27 mouse cellular contexts compared by ENCODE assay signal in the genomic region with DNA sequence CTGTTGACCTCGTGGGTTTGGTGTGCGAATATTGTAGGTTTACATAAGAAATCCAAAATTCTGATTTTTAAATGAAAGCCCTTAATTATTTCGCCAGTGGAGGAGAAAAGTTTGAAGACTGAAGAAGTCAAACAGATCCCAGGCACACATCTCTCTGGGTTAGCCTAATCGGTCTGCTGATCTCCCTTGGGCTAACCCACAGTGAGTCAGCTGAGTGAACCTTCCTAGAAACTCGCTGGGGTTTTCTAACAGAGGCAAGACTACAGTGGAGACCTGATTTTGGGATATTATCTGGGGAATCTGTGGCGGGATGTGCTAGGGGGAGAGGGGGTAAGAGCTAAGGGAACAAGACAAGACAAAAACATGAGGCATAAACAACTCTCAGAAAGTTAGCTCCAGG. TPM values are rescaled to one million over a fixed set of nuclear protein-coding genes. Genes with fewer than 3 reads are reported as not detected.
A peak's percentile ranks its signal among the peaks of the same experiment; 100 is the strongest.
DNase-seq lines count a peak whose midpoint lies in the region; ATAC-seq and TF ChIP-seq lines count a peak whose summit lies in the region.
"Had no signal": no experiment of that assay in that cellular context is flagged by ENCODE, and none has a peak within 500 bp of the region (broad histone marks: within the 10 kb centered on the region; RNA-seq: fewer than 3 reads in every experiment).

No protein-coding gene starts in this region.

- peaks cover 15% of the 10 kb centered on the region for H3K27me3 ChIP-seq in heart, embryonic 10.5 days (ENCODE audit: insufficient read depth, poor library complexity, severe bottlenecking)
- no peaks in the 10 kb centered on the region for H3K27me3 ChIP-seq in MEL (ENCODE audit: control insufficient read depth in 1 of 2, insufficient read depth in 2 of 2, low read length in 2 of 2)
- no peaks in the 10 kb centered on the region for H3K27me3 ChIP-seq in intestine, embryonic 15.5 days (replicated peaks)
- no peaks in the 10 kb centered on the region for H3K27me3 ChIP-seq in hindbrain, embryonic 13.5 days
- H3K27me3 ChIP-seq: heart, embryonic 15.5 days; hindbrain, embryonic 15.5 days had no signal

- no peak for TF ChIP-seq POLR2A in MEL (IDR thresholded peaks at IDR 0.05; ENCODE audit: control insufficient read depth in 1 of 2, insufficient read depth in 1 of 2, low read depth in 1 of 2, low read length in 2 of 2, poor library complexity in 1 of 2)

- no peaks in the 10 kb centered on the region for H3K36me3 ChIP-seq in heart, embryonic 10.5 days
- peaks cover 0 to 28% of the 10 kb centered on the region in 2 experiments; a peak in 2 of 4 replicates for H3K36me3 ChIP-seq in MEL (ENCODE audit: control insufficient read depth in 1 of 2, insufficient read depth in 2 of 2, low read length in 2 of 2)
- H3K36me3 ChIP-seq in intestine, embryonic 15.5 days = no peaks in the 10 kb centered on the region
- H3K36me3 ChIP-seq in hindbrain, embryonic 13.5 days = no peaks in the 10 kb centered on the region
- H3K36me3 ChIP-seq: embryonic facial prominence, embryonic 10.5 days; heart, embryonic 15.5 days; hindbrain, embryonic 10.5 days; hindbrain, embryonic 15.5 days had no signal

- peak; percentile 52 for DNase-seq in heart, embryonic 10.5 days (ENCODE audit: low spot score)
- DNase-seq in heart, postnatal 25 days (ENCODE audit: low spot score) = no peak
- DNase-seq in 416B (ENCODE audit: low read depth) (peak; percentile 80), MEL (ENCODE audit: low read depth, low spot score) (peak; percentile 61)
- no peak for DNase-seq in adrenal gland, postnatal 25 days
- DNase-seq: adrenal gland, adult 8-10 months; cerebellum, adult 11-12 months; cerebellum, adult 9-10 months; cerebellum, postnatal 25 days; heart, adult 18-20 months; heart, postnatal 14 days; kidney, adult 11 months had no signal

- no peak overlapping the region for H3K4me3 ChIP-seq in heart, embryonic 10.5 days
- H3K4me3 ChIP-seq in MEL (ENCODE audit: control insufficient read depth in 1 of 2, insufficient read depth in 1 of 2, low read depth in 2 of 2, low read length in 2 of 2) = peak overlapping the region in 1 of 2 experiments; percentile 31; a peak in 1 of 4 replicates
- H3K4me3 ChIP-seq in intestine, embryonic 15.5 days (replicated peaks) = no peak overlapping the region
- H3K4me3 ChIP-seq in hindbrain, embryonic 13.5 days = no peak overlapping the region
- H3K4me3 ChIP-seq: embryonic facial prominence, embryonic 10.5 days; heart, embryonic 15.5 days; hindbrain, embryonic 10.5 days; hindbrain, embryonic 15.5 days had no signal

- peak; percentile 27; the same call in 1 of the 2 replicates for ATAC-seq in megakaryocyte progenitor cell, adult 5-6 weeks (replicated peaks; ENCODE audit: poor library complexity)
- ATAC-seq in intestine, embryonic 15.5 days = no peak
- ATAC-seq in hindbrain, embryonic 13.5 days (ENCODE audit: low FRiP score) = no peak
- ATAC-seq: forebrain, embryonic 14.5 days had no signal

- WGBS in heart, embryonic 10.5 days = 57% methylated on average over 6 of the region's 6 CpGs
- WGBS in intestine, embryonic 15.5 days = 73% methylated on average over 6 of the region's 6 CpGs
- 72% methylated on average over 6 of the region's 6 CpGs for WGBS in hindbrain, embryonic 13.5 days

- no peaks in the 10 kb centered on the region for H3K79me2 ChIP-seq in MEL (ENCODE audit: control insufficient read depth, insufficient read depth, low read length, poor library complexity)

- peaks cover 6% of the 10 kb centered on the region; the same call in 1 of the 2 replicates for H3K4me1 ChIP-seq in heart, embryonic 10.5 days
- peaks cover 7 to 33% of the 10 kb centered on the region in 2 experiments for H3K4me1 ChIP-seq in MEL (ENCODE audit: control insufficient read depth in 1 of 2, insufficient read depth in 2 of 2, low read length in 2 of 2)
- H3K4me1 ChIP-seq in intestine, embryonic 15.5 days (replicated peaks) = 0 out of 2 replicates have a peak, but pooled peaks cover 3% of the 10 kb centered on the region
- peaks cover 4% of the 10 kb centered on the region for H3K4me1 ChIP-seq in hindbrain, embryonic 13.5 days (replicated peaks)
- H3K4me1 ChIP-seq: heart, embryonic 15.5 days had no signal

- TF ChIP-seq RAD21 in MEL (IDR thresholded peaks at IDR 0.05; ENCODE audit: low read depth, low read length) = no peak

- peak; percentile 20 to 55; a peak in 2 of 4 replicates for TF ChIP-seq EP300 in MEL (IDR thresholded peaks at IDR 0.05; ENCODE audit: low read depth in 1 of 2, low read length in 2 of 2)

- intact Hi-C loops in heart, postnatal 25 days (cut with DNase I) = loop anchor here (5.0 to 10.0 kb wide), 2 partner anchors 33 to 155 kb away; partner anchors contain the start of gene St8sia1

- H3K9me3 ChIP-seq in heart, embryonic 10.5 days = no peaks in the 10 kb centered on the region
- no peaks in the 10 kb centered on the region for H3K9me3 ChIP-seq in MEL (replicated peaks; ENCODE audit: insufficient read depth, low read length)
- H3K9me3 ChIP-seq in intestine, embryonic 15.5 days = no peaks in the 10 kb centered on the region
- no peaks in the 10 kb centered on the region for H3K9me3 ChIP-seq in hindbrain, embryonic 13.5 days
- H3K9me3 ChIP-seq: embryonic facial prominence, embryonic 10.5 days; heart, embryonic 15.5 days; hindbrain, embryonic 10.5 days; hindbrain, embryonic 15.5 days had no signal

- H3K27ac ChIP-seq in heart, embryonic 10.5 days = no peak overlapping the region
- peak overlapping the region; percentile 48; the same call in 1 of the 2 replicates for H3K27ac ChIP-seq in MEL (ENCODE audit: control insufficient read depth, low read depth, low read length)
- no peak overlapping the region for H3K27ac ChIP-seq in intestine, embryonic 15.5 days
- no peak overlapping the region for H3K27ac ChIP-seq in hindbrain, embryonic 13.5 days
- H3K27ac ChIP-seq: embryonic facial prominence, embryonic 10.5 days; heart, embryonic 15.5 days; hindbrain, embryonic 10.5 days; hindbrain, embryonic 15.5 days had no signal

- no peak overlapping the region for H3K4me2 ChIP-seq in intestine, embryonic 15.5 days (replicated peaks)
- H3K4me2 ChIP-seq in hindbrain, embryonic 13.5 days = no peak overlapping the region
- H3K4me2 ChIP-seq: heart, embryonic 11.5 days; heart, embryonic 15.5 days; hindbrain, embryonic 15.5 days had no signal

- H3K9ac ChIP-seq in MEL (ENCODE audit: control insufficient read depth, low read depth, low read length, poor library complexity, severe bottlenecking) = no peak overlapping the region
- no peak overlapping the region for H3K9ac ChIP-seq in intestine, embryonic 15.5 days
- H3K9ac ChIP-seq in hindbrain, embryonic 13.5 days = no peak overlapping the region
- H3K9ac ChIP-seq: heart, embryonic 15.5 days; hindbrain, embryonic 15.5 days had no signal

- TF ChIP-seq CTCF in MEL (IDR thresholded peaks at IDR 0.05 in 2 of 3, conservative IDR thresholded peaks at IDR 0.05 in 1 of 3; ENCODE audit: control insufficient read depth in 1 of 3, insufficient read depth in 1 of 3, low read depth in 2 of 3, low read length in 3 of 3, poor library complexity in 1 of 3, severe bottlenecking in 1 of 3) = no peak

TF ChIP-seq in MEL, 35 proteins besides CTCF, POLR2A, EP300 and RAD21:
- TF ChIP-seq CHD1 (IDR thresholded peaks at IDR 0.05; ENCODE audit: low read depth, low read length) (no peak), NELFE (IDR thresholded peaks at IDR 0.05; ENCODE audit: low read depth, low read length) (no peak), BHLHE40 (IDR thresholded peaks at IDR 0.05; ENCODE audit: borderline replicate concordance, low read depth, low read length) (no peak), CHD2 (IDR thresholded peaks at IDR 0.05; ENCODE audit: low read length) (no peak), GATA1 (IDR thresholded peaks at IDR 0.05; ENCODE audit: low read depth, low read length) (peak; percentile 90), RCOR1 (IDR thresholded peaks at IDR 0.05; ENCODE audit: low read depth, low read length) (peak; percentile 80; the same call in 1 of the 2 replicates), ZNF384 (IDR thresholded peaks at IDR 0.05; ENCODE audit: low read depth, low read length) (no peak), UBTF (IDR thresholded peaks at IDR 0.05; ENCODE audit: borderline replicate concordance, insufficient read depth, low read depth, low read length) (no peak), MYC (IDR thresholded peaks at IDR 0.05; ENCODE audit: low read depth, low read length) (0 out of 2 replicates have a peak, but pooled peaks have one; percentile 32), SIN3A (IDR thresholded peaks at IDR 0.05; ENCODE audit: low read length) (peak; percentile 21; the same call in 1 of the 2 replicates), ETS1 (IDR thresholded peaks at IDR 0.05; ENCODE audit: low read depth, low read length) (peak; percentile 78), ZKSCAN1 (IDR thresholded peaks at IDR 0.05; ENCODE audit: low read depth, low read length) (no peak)
TF ChIP-seq in MEL: peak in this region for 5.

RNA-seq across cellular contexts. Expression of gene Sult6b2, which starts 5.9 kb away (rescaled TPM):
- 0.06 TPM in 1 of 2 replicates, not detected in the other for polyA plus RNA-seq in heart, embryonic 10.5 days (2016; fragmentation: Nextera tagmentation; extraction: Ambion mirVana)
- total RNA-seq in heart, postnatal 25 days (2021) = under 1 TPM in 1 of 2 experiments, not detected in 1; 0.23 TPM
- not detected in 2 replicates for total RNA-seq in MEL (2012; rRNA removed)
- polyA plus RNA-seq in MEL (2012; ENCODE audit: insufficient read depth in 1 of 2, insufficient read length in 2 of 2, low read depth in 1 of 2, low replicate concordance in 2 of 2, missing spikeins in 1 of 2) = under 1 TPM in 1 of 2 experiments, not detected in 1; 0.07 TPM
- not detected in 2 replicates for total RNA-seq in megakaryocyte progenitor cell, adult 5-6 weeks (2015)
- total RNA-seq in megakaryocyte progenitor cell, adult 5-6 weeks (2017) = not detected in 2 replicates
- total RNA-seq in adrenal gland, postnatal 25 days (2021) = not detected in 2 replicates
- 20.9 and 24.9 TPM in 2 replicates for polyA plus RNA-seq in intestine, embryonic 15.5 days (2015; fragmentation: Nextera tagmentation; extraction: Ambion mirVana)
- 0.13 and 0.19 TPM in 2 replicates for polyA plus RNA-seq in hindbrain, embryonic 13.5 days (2015; fragmentation: Nextera tagmentation; extraction: Ambion mirVana)
- total RNA-seq: adrenal gland, adult 8-10 months; adrenal gland, postnatal 4 days; gastrocnemius, adult 8-10 months; gastrocnemius, postnatal 4 days; heart, adult 18-20 months; heart, postnatal 14 days had no signal
- polyA plus RNA-seq: CD4-positive, CD25-positive, alpha-beta regulatory T cell, adult 4 months; embryonic facial prominence, embryonic 10.5 days; embryonic facial prominence, embryonic 14.5 days; heart, embryonic 15.5 days; hindbrain, embryonic 15.5 days; inflammation-experienced regulatory T-cells, adult 6 months had no signal

RNA-seq across cellular contexts. Expression of gene Cmas, which starts 53.8 kb away (rescaled TPM):
- polyA plus RNA-seq in heart, embryonic 10.5 days (2016; fragmentation: Nextera tagmentation; extraction: Ambion mirVana) = 100 and 105 TPM in 2 replicates
- total RNA-seq in heart, postnatal 25 days (2021) = 10 to 100 TPM; 33.5 to 34.8 TPM
- total RNA-seq in MEL (2012; rRNA removed) = 29.4 and 44.6 TPM in 2 replicates
- polyA plus RNA-seq in MEL (2012; ENCODE audit: insufficient read depth in 1 of 2, insufficient read length in 2 of 2, low read depth in 1 of 2, low replicate concordance in 2 of 2, missing spikeins in 1 of 2) = 10 to 100 TPM in 1 of 2 experiments, not detected in 1; 55.0 TPM
- total RNA-seq in megakaryocyte progenitor cell, adult 5-6 weeks (2015) = 61.3 and 67.0 TPM in 2 replicates
- 58.1 and 66.2 TPM in 2 replicates for total RNA-seq in megakaryocyte progenitor cell, adult 5-6 weeks (2017)
- 31.5 and 33.9 TPM in 2 replicates for total RNA-seq in adrenal gland, postnatal 25 days (2021)
- 135 and 141 TPM in 2 replicates for polyA plus RNA-seq in intestine, embryonic 15.5 days (2015; fragmentation: Nextera tagmentation; extraction: Ambion mirVana)
- 178 and 180 TPM in 2 replicates for polyA plus RNA-seq in hindbrain, embryonic 13.5 days (2015; fragmentation: Nextera tagmentation; extraction: Ambion mirVana)

Comparison
In these comparisons a context has a peak if more than half of its experiments do, and no peak if none do; other contexts are left out.
1. DNase-seq: peak in heart, embryonic 10.5 days (single experiment), 416B (single experiment) and MEL (single experiment); none in heart, postnatal 25 days (single experiment) and adrenal gland, postnatal 25 days (single experiment).